Mouse (Mus musculus) monocyte, adult 5-6 weeks (primary cell): ENCODE results near the gene Pak7. TPM values are rescaled to one million over a fixed set of nuclear protein-coding genes. Genes with fewer than 3 reads are reported as not detected.
"Not testable (repeated sequence)": the region's sequence is repeated elsewhere in the genome, so short reads cannot be mapped to it uniquely, and the experiment has no call there.

ENCODE experiments used
- ATAC-seq: fragments of 153-309, 156-312 bp; replicated peaks from 2 replicates; pipeline ENCODE4 v1.8.0; 2017; ENCODE audit warnings: mild to moderate bottlenecking; ENCODE audit not compliant: low TSS enrichment, insufficient number of reproducible peaks, severe bottlenecking, poor library complexity, low FRiP score
- total RNA-seq: library from RNA; stranded (forward); fragments of 200-1000, 200-491, 200-594 nt; gene quantifications from 3 replicates; pipeline ENCODE4 v1.2.3, GENCODE M21; 2017

The Pak7 gene
- total RNA-seq, 1 experiment from 2014 or later: 0.67 TPM

- not testable (repeated sequence) for ATAC-seq
Observed at GRCm38 (mm10) chr2:136241960-136242359, 145.8 kb downstream of the Pak7 start.

GRCm38 (mm10) chr2:136231228-136231627, 156.5 kb downstream of the Pak7 start:
- ATAC-seq: no peak

- ATAC-seq: no peak
Observed at GRCm38 (mm10) chr2:136204034-136204433, 183.7 kb downstream of the Pak7 start.

- no peak for ATAC-seq
Observed at GRCm38 (mm10) chr2:136175030-136175429, 212.7 kb downstream of the Pak7 start.

GRCm38 (mm10) chr2:136150752-136151151, 237.0 kb downstream of the Pak7 start:
- ATAC-seq: no peak

GRCm38 (mm10) chr2:136149530-136149929, 238.2 kb downstream of the Pak7 start:
- ATAC-seq: no peak

GRCm38 (mm10) chr2:136148999-136149398, 238.8 kb downstream of the Pak7 start:
- 0 out of 2 replicates have a peak, but pooled peaks have one; percentile 61 for ATAC-seq

- no peak for ATAC-seq
Observed at GRCm38 (mm10) chr2:136140807-136141206, 247.0 kb downstream of the Pak7 start.

GRCm38 (mm10) chr2:136139159-136140069, 248.4 kb downstream of the Pak7 start:
- ATAC-seq: no peak

- ATAC-seq: no peak
Observed at GRCm38 (mm10) chr2:136138451-136138850, 249.3 kb downstream of the Pak7 start.

GRCm38 (mm10) chr2:136121867-136122266, 265.9 kb downstream of the Pak7 start:
- no peak for ATAC-seq

GRCm38 (mm10) chr2:136118006-136118405, 269.8 kb downstream of the Pak7 start:
- no peak for ATAC-seq

- no peak for ATAC-seq
Observed at GRCm38 (mm10) chr2:136113374-136113773, 274.4 kb downstream of the Pak7 start.

- no peak for ATAC-seq
Observed at GRCm38 (mm10) chr2:136109038-136109363, 278.8 kb downstream of the Pak7 start.

GRCm38 (mm10) chr2:136108124-136109037, 279.4 kb downstream of the Pak7 start:
- ATAC-seq: no peak

- ATAC-seq: no peak
Observed at GRCm38 (mm10) chr2:136107597-136107996, 280.2 kb downstream of the Pak7 start.

GRCm38 (mm10) chr2:136097143-136097542, 290.6 kb downstream of the Pak7 start:
- no peak for ATAC-seq

- ATAC-seq: no peak
Observed at GRCm38 (mm10) chr2:136095978-136096377, 291.8 kb downstream of the Pak7 start.

- no peak for ATAC-seq
Observed at GRCm38 (mm10) chr2:136064356-136064755, 323.4 kb downstream of the Pak7 start.
